Mouse (Mus musculus) ovary, adult 18-20 months (tissue): ENCODE measurements around the gene Gm14296.
"Not testable (repeated sequence)": the region's sequence is repeated elsewhere in the genome, so short reads cannot be mapped to it uniquely, and the experiment has no call there.

Source experiments
- DNase-seq: peaks from one replicate; pipeline ENCODE4 v3.0.0; 2022; ENCODE audit warnings: low spot score, mixed read lengths

The Gm14296 gene

GRCm38 (mm10) chr2:176927709-176928108, at the start of gene Gm14296:
Gene Gm14296 (minus strand): TSS chr2:176927809.
- not testable (repeated sequence) for DNase-seq

GRCm38 (mm10) chr2:176905464-176905863, 22.1 kb downstream of the Gm14296 start:
- not testable (repeated sequence) for DNase-seq
